Mouse (Mus musculus) forebrain, embryonic 14.5 days (tissue): ENCODE results near the gene Izumo1r. TPM values are rescaled to one million over a fixed set of nuclear protein-coding genes. Genes with fewer than 3 reads are reported as not detected.

Experiments used
- ATAC-seq: fragments of 200-750 bp; cut with Nextera tagmentation; 2 replicates; pipeline ENCODE4 v1.8.0; 2017; ENCODE audit warnings: mild to moderate bottlenecking, moderate library complexity
- DNase-seq: peaks from one replicate; pipeline ENCODE4 v3.0.0-alpha.2; 2015; ENCODE audit warnings: low spot score
- H3K27ac ChIP-seq: fragments of 300-500 bp; sonication (generic); 2 replicates; pipeline ENCODE4 v1.5.1; 2014; ENCODE audit warnings: low read depth, mild to moderate bottlenecking, control low read depth, low read length, moderate library complexity
- H3K27me3 ChIP-seq: fragments of 300-500 bp; sonication (generic); replicated peaks from 2 replicates; pipeline ENCODE4 v1.6.1; 2014; ENCODE audit warnings: low read length, control low read depth, mixed read lengths; ENCODE audit not compliant: control insufficient read depth, insufficient read depth
- H3K36me3 ChIP-seq: fragments of 300-500 bp; sonication (generic); 2 replicates; pipeline ENCODE4 v1.6.1; 2014; ENCODE audit warnings: low read length, control low read depth; ENCODE audit not compliant: control insufficient read depth, insufficient read depth
- H3K4me1 ChIP-seq: fragments of 300-500 bp; sonication (generic); 2 replicates; pipeline ENCODE4 v1.6.1; 2014; ENCODE audit warnings: antibody characterized with exemption, low read length, control low read depth; ENCODE audit not compliant: control insufficient read depth, insufficient read depth
- H3K4me2 ChIP-seq: fragments of 300-500 bp; sonication (generic); 2 replicates; pipeline ENCODE4 v1.6.1; 2014; ENCODE audit warnings: mild to moderate bottlenecking, control low read depth, low read length
- H3K4me3 ChIP-seq: fragments of 300-500 bp; sonication (generic); 2 replicates; pipeline ENCODE4 v1.5.1; 2014; ENCODE audit warnings: low read depth, low read length, control low read depth
- H3K9ac ChIP-seq: fragments of 300-500 bp; sonication (generic); 2 replicates; pipeline ENCODE4 v1.6.1; 2014; ENCODE audit warnings: mild to moderate bottlenecking, low read length, control low read depth, moderate library complexity
- H3K9me3 ChIP-seq: fragments of 300-500 bp; sonication (generic); replicated peaks from 2 replicates; pipeline ENCODE4 v1.6.1; 2016; ENCODE audit warnings: low read length, control low read depth, mixed read lengths; ENCODE audit not compliant: control insufficient read depth
- WGBS: fragments of 180-500 bp; shearing (Covaris S2); extraction: QIAGEN DNeasy Blood & Tissue Kit; methylation state at CpG from one replicate; pipeline ENCODE4 v1.1.7; 2014; 5-methylcytosine and 5-hydroxymethylcytosine counted together
- polyA plus RNA-seq: library from polyadenylated mRNA; unstranded; fragments of >200 nt; fragmentation: Nextera tagmentation; extraction: Ambion mirVana; gene quantifications from 2 replicates; pipeline ENCODE4 v1.2.1, GENCODE M21; 2014

Izumo1r gene
- polyA plus RNA-seq, 1 experiment from 2014 or later, result not detected

DNA sequence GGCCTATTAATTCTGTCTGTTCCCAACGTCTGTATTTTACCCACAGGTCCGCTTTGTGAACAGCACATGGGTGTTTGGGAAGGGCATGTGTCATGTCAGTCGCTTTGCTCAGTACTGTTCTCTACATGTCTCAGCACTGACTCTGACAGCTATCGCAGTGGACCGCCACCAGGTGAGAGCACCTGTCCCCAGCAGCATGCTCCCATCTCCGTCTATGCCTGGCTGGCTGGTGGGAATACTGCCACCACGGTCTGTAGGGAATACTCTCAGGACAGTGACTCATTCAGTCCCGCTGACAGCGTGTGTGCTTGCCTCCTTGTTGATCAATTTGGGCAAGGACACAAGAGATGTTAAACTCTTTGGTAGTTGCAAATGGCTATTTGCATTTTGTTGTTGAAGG is 39.0 kb downstream of the Izumo1r start:
- no peak overlapping the region for H3K4me3 ChIP-seq

DNA sequence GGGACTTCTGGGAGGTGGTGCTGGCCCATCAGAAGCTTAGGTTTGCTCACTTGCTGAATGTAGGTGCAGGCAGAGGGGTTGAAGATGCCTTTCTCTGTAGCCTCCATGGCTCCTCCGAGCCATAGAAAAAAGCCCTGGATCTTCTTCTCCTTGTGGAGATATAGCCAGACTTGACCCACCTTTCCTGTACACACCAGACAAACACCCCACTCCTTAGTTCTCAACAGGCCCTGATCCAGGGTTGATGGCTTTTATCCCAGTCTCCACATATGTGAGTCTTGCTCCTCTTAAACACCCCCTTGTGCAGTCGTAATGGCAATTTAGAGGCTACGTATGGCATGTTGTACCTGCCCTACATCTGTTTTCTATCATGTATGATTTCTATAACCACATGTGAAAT is 40.6 kb downstream of the Izumo1r start:
- H3K27ac ChIP-seq, result no peak overlapping the region
- no peak for ATAC-seq
- H3K4me1 ChIP-seq, result peaks cover 3% of the 10 kb centered on the region; the same call in 1 of the 2 replicates
- peaks cover 14% of the 10 kb centered on the region for H3K27me3 ChIP-seq
- no peak overlapping the region for H3K4me2 ChIP-seq
- no peak overlapping the region for H3K9ac ChIP-seq
- no peak overlapping the region for H3K4me3 ChIP-seq
- no peak for DNase-seq
- 94% methylated on average over 3 of the region's 3 CpGs for WGBS
- no peaks in the 10 kb centered on the region for H3K36me3 ChIP-seq
- H3K9me3 ChIP-seq, result no peaks in the 10 kb centered on the region

More for the DNA sequence above, 39.0 kb downstream of the Izumo1r start:
- Histone ChIP-seq H3K4me2 (no peak overlapping the region), H3K27me3 (peaks cover 8% of the 10 kb centered on the region), H3K27ac (no peak overlapping the region), H3K4me1 (peaks cover 3% of the 10 kb centered on the region; the same call in 1 of the 2 replicates), H3K9me3 (no peaks in the 10 kb centered on the region), H3K36me3 (no peaks in the 10 kb centered on the region), H3K9ac (no peak overlapping the region)
- no peak for DNase-seq
- WGBS, result 86% methylated on average over 9 of the region's 9 CpGs
- no peak for ATAC-seq

GRCm38 (mm10) chr9:14859868-14860639 is 43.7 kb downstream of the Izumo1r start, which contains the start of gene Gpr83:
Gpr83 (plus strand) TSS chr9:14860210.
- no peaks in the 10 kb centered on the region for H3K36me3 ChIP-seq
- H3K4me3 ChIP-seq, result peak within 1 kb of the TSS; percentile 37
- peaks cover 3% of the 10 kb centered on the region; the same call in 1 of the 2 replicates for H3K4me1 ChIP-seq
- H3K9ac ChIP-seq, result peak within 1 kb of the TSS; percentile 55; the same call in 1 of the 2 replicates
- ATAC-seq, result peak; percentile 97
- no peaks in the 10 kb centered on the region for H3K9me3 ChIP-seq
- 2% methylated on average over 47 of the region's 47 CpGs for WGBS
- no peak within 1 kb of the TSS for H3K27ac ChIP-seq
- peaks cover 14% of the 10 kb centered on the region for H3K27me3 ChIP-seq
- DNase-seq, result peak; percentile 69
- H3K4me2 ChIP-seq, result peak within 1 kb of the TSS; percentile 81

GRCm38 (mm10) chr9:14858782-14859181 is 45.0 kb downstream of the Izumo1r start:
- H3K9me3 ChIP-seq, result no peaks in the 10 kb centered on the region
- 84% methylated on average over 3 of the region's 3 CpGs for WGBS
- no peak overlapping the region for H3K9ac ChIP-seq
- H3K36me3 ChIP-seq, result no peaks in the 10 kb centered on the region
- DNase-seq (no peak), ATAC-seq (no peak)
- H3K27ac ChIP-seq, result no peak overlapping the region
- H3K4me2 ChIP-seq, result no peak overlapping the region
- H3K27me3 ChIP-seq, result peaks cover 14% of the 10 kb centered on the region
- H3K4me1 ChIP-seq, result peaks cover 3% of the 10 kb centered on the region; the same call in 1 of the 2 replicates
- no peak overlapping the region for H3K4me3 ChIP-seq

DNA sequence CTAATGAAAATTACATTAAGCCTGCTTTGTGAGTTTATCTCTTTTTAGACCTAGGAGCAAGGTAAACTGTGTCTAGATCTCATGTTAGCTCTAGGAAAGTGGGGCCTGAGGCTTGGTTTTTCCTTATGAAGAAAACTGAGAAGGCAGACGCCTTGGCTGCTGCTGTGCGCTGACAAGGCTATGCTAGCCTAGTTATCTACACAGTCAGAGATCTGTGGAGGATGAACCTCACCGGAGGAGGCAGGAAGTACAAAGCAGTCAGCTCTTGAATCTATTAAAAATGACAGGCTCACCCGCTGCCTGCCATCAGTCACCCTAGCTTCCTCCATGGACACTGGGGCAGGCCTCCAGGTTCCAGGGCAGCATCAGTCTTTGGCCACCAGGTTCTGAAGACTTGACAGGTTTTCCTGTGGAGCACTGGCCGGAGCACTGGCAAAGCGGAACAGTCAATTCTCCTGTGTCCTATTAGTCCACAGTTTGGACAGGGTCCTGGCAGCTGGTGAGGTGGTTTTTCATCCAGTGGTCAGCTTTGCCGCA is 45.5 kb downstream of the Izumo1r start:
- Histone ChIP-seq H3K4me3 (no peak overlapping the region), H3K27ac (no peak overlapping the region), H3K36me3 (no peaks in the 10 kb centered on the region), H3K9me3 (no peaks in the 10 kb centered on the region), H3K9ac (no peak overlapping the region), H3K27me3 (peaks cover 14% of the 10 kb centered on the region), H3K4me2 (no peak overlapping the region), H3K4me1 (peaks cover 3% of the 10 kb centered on the region; the same call in 1 of the 2 replicates)
- ATAC-seq (no peak), DNase-seq (no peak)
- WGBS, result 81% methylated on average over 7 of the region's 7 CpGs

DNA sequence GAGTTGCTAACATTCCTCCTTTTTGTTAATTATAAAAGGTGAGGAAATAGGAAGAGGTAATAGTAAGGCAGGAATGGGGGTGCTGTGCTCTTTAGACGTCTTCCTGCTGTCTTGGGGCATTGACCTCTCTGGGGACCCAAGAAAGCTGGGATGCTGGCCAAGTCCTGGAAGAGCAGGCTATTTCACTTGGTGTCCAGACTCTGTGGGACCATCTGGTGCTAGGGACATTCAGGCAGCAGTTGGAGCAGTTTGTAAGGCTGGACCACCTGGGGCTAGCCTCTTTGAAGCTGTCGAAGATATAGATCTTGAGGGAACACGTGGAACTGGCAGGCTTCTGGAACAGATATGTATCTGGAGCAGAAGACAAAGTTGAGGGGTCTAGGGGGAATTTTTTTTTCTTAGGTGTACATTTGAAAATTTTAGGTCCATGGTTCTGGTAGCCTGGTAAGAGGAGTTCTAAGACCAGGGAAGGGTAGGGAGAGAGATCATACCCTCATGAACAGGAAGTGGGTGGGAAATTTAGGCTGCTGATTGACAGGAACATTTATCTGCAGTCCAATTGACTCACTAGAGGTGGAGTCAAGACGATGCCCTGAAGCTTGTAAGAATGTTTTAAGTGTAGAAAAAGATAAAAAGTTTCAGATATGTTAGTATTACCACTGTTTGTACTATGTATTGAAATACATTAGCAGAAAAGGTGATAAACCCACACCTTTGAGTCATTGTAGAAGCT is 46.7 kb downstream of the Izumo1r start:
- H3K36me3 ChIP-seq, result no peaks in the 10 kb centered on the region
- peaks cover 14% of the 10 kb centered on the region for H3K27me3 ChIP-seq
- H3K27ac ChIP-seq, result no peak overlapping the region
- H3K4me3 ChIP-seq, result no peak overlapping the region
- ATAC-seq, result no peak
- peaks cover 3% of the 10 kb centered on the region; the same call in 1 of the 2 replicates for H3K4me1 ChIP-seq
- H3K9ac ChIP-seq, result no peak overlapping the region
- WGBS, result 66% methylated on average over 4 of the region's 4 CpGs
- H3K4me2 ChIP-seq, result no peak overlapping the region
- no peaks in the 10 kb centered on the region for H3K9me3 ChIP-seq
- DNase-seq, result no peak

DNA sequence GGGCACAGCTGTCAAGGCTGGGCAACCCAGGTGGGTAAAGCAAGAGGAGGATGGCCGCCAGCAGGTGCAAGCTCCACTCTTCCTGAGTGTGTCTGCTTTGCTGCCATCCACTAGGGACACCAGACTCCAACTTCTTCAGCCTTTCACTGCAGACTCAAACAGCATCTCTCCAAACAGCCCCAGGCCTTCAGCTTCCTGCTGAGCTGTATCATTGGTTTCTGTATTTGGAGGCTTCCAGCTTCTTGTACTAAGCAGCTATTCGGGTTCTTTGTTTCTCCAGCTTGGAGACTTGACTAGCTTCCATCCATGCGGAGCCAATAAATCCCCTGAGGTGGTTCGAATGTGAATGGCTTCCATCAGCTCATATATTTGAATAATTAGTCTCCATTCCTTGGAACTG is 49.2 kb downstream of the Izumo1r start:
- Histone ChIP-seq H3K4me3 (no peak overlapping the region), H3K4me2 (no peak overlapping the region), H3K4me1 (no peaks in the 10 kb centered on the region), H3K36me3 (no peaks in the 10 kb centered on the region), H3K9ac (no peak overlapping the region), H3K27ac (no peak overlapping the region), H3K27me3 (peaks cover 7% of the 10 kb centered on the region; the same call in 1 of the 2 replicates), H3K9me3 (no peaks in the 10 kb centered on the region)
- no peak for DNase-seq
- 55% methylated on average over 4 of the region's 4 CpGs for WGBS
- ATAC-seq, result no peak

- Histone ChIP-seq H3K9me3 (no peaks in the 10 kb centered on the region), H3K4me1 (no peaks in the 10 kb centered on the region), H3K27ac (no peak overlapping the region), H3K4me3 (no peak overlapping the region), H3K9ac (no peak overlapping the region), H3K36me3 (no peaks in the 10 kb centered on the region), H3K27me3 (no peaks in the 10 kb centered on the region), H3K4me2 (no peak overlapping the region)
- ATAC-seq (no peak), DNase-seq (no peak)
- 51% methylated on average over 1 of the region's 1 CpGs for WGBS
Observed at GRCm38 (mm10) chr9:14848267-14848935, 55.3 kb downstream of the Izumo1r start.
